Mouse (Mus musculus): Measurements from ENCODE around the gene Tapbpl.

DNA sequence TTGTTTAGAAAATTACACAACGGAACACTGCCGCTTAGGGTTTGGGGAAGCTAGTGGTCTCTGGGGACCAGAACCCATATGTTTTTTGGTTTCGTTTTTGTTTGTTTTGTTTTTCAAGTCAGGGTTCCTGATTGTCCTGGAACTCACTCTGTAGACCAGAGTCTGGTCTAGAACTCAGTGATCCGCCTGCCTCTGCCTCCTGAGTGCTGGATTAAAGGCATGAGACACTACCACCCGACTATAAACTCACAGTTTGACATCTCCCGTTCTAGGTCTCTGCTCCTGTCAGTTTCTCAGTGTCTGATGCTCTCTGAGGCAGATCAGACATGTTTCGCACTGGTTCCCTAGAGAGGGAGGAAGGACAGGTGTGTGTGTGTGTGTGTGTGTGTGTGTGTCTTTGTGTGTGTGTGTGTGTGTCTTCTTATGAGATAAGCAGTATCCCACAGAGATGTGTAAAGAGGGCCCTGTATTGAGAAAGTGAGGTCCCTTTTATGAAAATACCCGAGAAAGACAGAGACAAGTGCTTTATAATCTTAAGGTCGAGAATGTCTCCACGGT is 40.6 kb upstream of the Tapbpl start:
- TF ChIP-seq CTCF (IDR thresholded peaks at IDR 0.05) (no peak), EP300 (IDR thresholded peaks at IDR 0.05; ENCODE audit: insufficient read depth, low read depth, low read length) (no peak), POLR2A (IDR thresholded peaks at IDR 0.05; ENCODE audit: insufficient read depth, low read depth, low read length) (no peak)

All from heart, adult 2 months (tissue).